Mouse (Mus musculus) lung, adult 2 months (tissue): ENCODE data around the gene Tmem63a. TPM values are rescaled to one million over a fixed set of nuclear protein-coding genes. Genes with fewer than 3 reads are reported as not detected.

Experiments
- DNase-seq: peaks from one replicate; pipeline ENCODE4 v3.0.0; 2022
- H3K4me1 ChIP-seq: fragments of 200-500 bp; 2 replicates; pipeline ENCODE4 v1.6.1; 2011; ENCODE audit warnings: low read length; ENCODE audit not compliant: control insufficient read depth, insufficient read depth
- H3K4me3 ChIP-seq: fragments of 200-500 bp; replicated peaks from 2 replicates; pipeline ENCODE3; 2011; ENCODE audit warnings: low read depth, mild to moderate bottlenecking, control low read depth, low read length; ENCODE audit errors: extremely low read depth
- CTCF ChIP-seq: fragments of 200-500 bp; IDR thresholded peaks from 2 replicates; pipeline ENCODE4 v1.5.1; 2011; ENCODE audit warnings: mild to moderate bottlenecking, low read length, control low read depth; ENCODE audit not compliant: insufficient read depth
- POLR2A ChIP-seq: fragments of 200-500 bp; IDR thresholded peaks from 2 replicates; pipeline ENCODE4 v1.6.1; 2011; ENCODE audit warnings: low read depth, mild to moderate bottlenecking, control low read depth, low read length, borderline replicate concordance; ENCODE audit errors: extremely low read depth
- WGBS: fragments of 180-500 bp; shearing (Covaris S2); methylation state at CpG from one replicate; pipeline ENCODE4 v1.1.7; 2018; 5-methylcytosine and 5-hydroxymethylcytosine counted together
- polyA plus RNA-seq: library from polyadenylated mRNA; depleted of rRNA; stranded (reverse); fragments of >200 nt; gene quantifications from 2 replicates; pipeline ENCODE4 v1.2.3, GENCODE M21; 2012; rRNA removed

The Tmem63a gene
- polyA plus RNA-seq, 1 experiment, result 81.7 TPM

DNA sequence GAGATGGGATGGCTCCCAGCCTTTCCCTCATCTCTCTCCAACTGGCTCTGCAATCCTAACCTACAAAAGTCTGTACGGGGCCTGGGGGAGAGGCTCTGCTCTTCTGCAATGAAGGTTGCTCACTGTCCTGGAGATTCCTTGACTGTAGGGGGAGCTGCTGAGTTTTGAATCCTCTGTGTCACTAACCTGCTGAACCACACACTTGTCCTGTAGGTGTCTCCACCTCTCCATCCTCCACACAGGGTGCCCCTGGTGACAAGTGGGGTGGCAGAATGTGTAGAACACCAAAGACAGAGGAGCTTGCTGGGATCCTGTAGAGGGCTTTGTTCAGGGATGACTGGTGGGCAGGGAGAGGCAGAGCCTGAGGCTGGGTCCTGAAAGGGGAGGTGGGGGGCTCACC is 80.1 kb downstream of the Tmem63a start:
- Histone ChIP-seq H3K4me3 (no peak overlapping the region), H3K4me1 (no peaks in the 10 kb centered on the region)
- TF ChIP-seq POLR2A (no peak), CTCF (peak; percentile 72)
- peak; percentile 51 for DNase-seq
- 8% methylated on average over 1 of the region's 1 CpGs for WGBS

Other genes with a start within 250 kb of the Tmem63a start
- gene Mixl1, start 245.3 kb upstream of the Tmem63a start, polyA plus RNA-seq, result not detected in 2 replicates
- 12.2 and 15.0 TPM in 2 replicates for gene Acbd3, start 216.3 kb upstream of the Tmem63a start, polyA plus RNA-seq
- 282 and 339 TPM in 2 replicates for gene H3f3a, start 128.4 kb upstream of the Tmem63a start, polyA plus RNA-seq
- 8.7 and 11.1 TPM in 2 replicates for gene Sde2, start 91.2 kb upstream of the Tmem63a start, polyA plus RNA-seq
- gene Lefty2, start 49.2 kb upstream of the Tmem63a start, polyA plus RNA-seq, result 0.07 TPM in 1 of 2 replicates, not detected in the other
- 36.7 and 43.8 TPM in 2 replicates for gene Pycr2, start 38.1 kb upstream of the Tmem63a start, polyA plus RNA-seq
- gene Lefty1, start 7.3 kb upstream of the Tmem63a start, polyA plus RNA-seq, result 11.4 and 11.5 TPM in 2 replicates
- gene Ephx1, start 78.6 kb downstream of the Tmem63a start, polyA plus RNA-seq, result 116 and 142 TPM in 2 replicates
- gene 9130409I23Rik, start 108.9 kb downstream of the Tmem63a start, polyA plus RNA-seq, result not detected in 2 replicates
- 5.7 and 7.4 TPM in 2 replicates for gene Nvl, start 201.9 kb downstream of the Tmem63a start, polyA plus RNA-seq
- gene Cnih4, start 202.3 kb downstream of the Tmem63a start, polyA plus RNA-seq, result 10.0 and 11.4 TPM in 2 replicates